Mouse (Mus musculus): ENCODE data around the gene Pde7b.

The Pde7b gene

GRCm38 (mm10) chr10:20724906-20725305, at the start of gene Pde7b:
Gene Pde7b, minus strand, starts transcription at chr10:20725078.
- peak; percentile 85 for DNase-seq (ENCODE audit: low spot score)

- DNase-seq (ENCODE audit: low spot score), result no peak
Measured at GRCm38 (mm10) chr10:20772056-20772455, 47.2 kb upstream of the Pde7b start.

- DNase-seq (ENCODE audit: low spot score), result no peak
Measured at GRCm38 (mm10) chr10:20770418-20770888, 45.6 kb upstream of the Pde7b start.

- no peak for DNase-seq (ENCODE audit: low spot score)
Measured at GRCm38 (mm10) chr10:20769557-20770417, 44.9 kb upstream of the Pde7b start.

- no peak for DNase-seq (ENCODE audit: low spot score)
Measured at GRCm38 (mm10) chr10:20764352-20764751, 39.5 kb upstream of the Pde7b start.

GRCm38 (mm10) chr10:20758939-20759338, 34.1 kb upstream of the Pde7b start:
- no peak for DNase-seq (ENCODE audit: low spot score)

GRCm38 (mm10) chr10:20758259-20758658, 33.4 kb upstream of the Pde7b start:
- no peak for DNase-seq (ENCODE audit: low spot score)

- no peak for DNase-seq (ENCODE audit: low spot score)
Measured at GRCm38 (mm10) chr10:20756219-20756618, 31.3 kb upstream of the Pde7b start.

GRCm38 (mm10) chr10:20752883-20753282, 28.0 kb upstream of the Pde7b start:
- no peak for DNase-seq (ENCODE audit: low spot score)

- DNase-seq (ENCODE audit: low spot score), result no peak
Measured at GRCm38 (mm10) chr10:20750642-20751251, 25.9 kb upstream of the Pde7b start.

GRCm38 (mm10) chr10:20748938-20749337, 24.1 kb upstream of the Pde7b start:
- DNase-seq (ENCODE audit: low spot score), result no peak

- DNase-seq (ENCODE audit: low spot score), result no peak
Measured at GRCm38 (mm10) chr10:20747229-20747628, 22.4 kb upstream of the Pde7b start.

GRCm38 (mm10) chr10:20739801-20740200, 14.9 kb upstream of the Pde7b start:
- DNase-seq (ENCODE audit: low spot score), result no peak

- DNase-seq (ENCODE audit: low spot score), result no peak
Measured at GRCm38 (mm10) chr10:20737146-20737545, 12.3 kb upstream of the Pde7b start.

GRCm38 (mm10) chr10:20735775-20736449, 11.0 kb upstream of the Pde7b start:
- peak; percentile 30 for DNase-seq (ENCODE audit: low spot score)

GRCm38 (mm10) chr10:20733576-20733975, 8.7 kb upstream of the Pde7b start:
- DNase-seq (ENCODE audit: low spot score), result no peak

- DNase-seq (ENCODE audit: low spot score), result no peak
Measured at GRCm38 (mm10) chr10:20732180-20732579, 7.3 kb upstream of the Pde7b start.

- DNase-seq (ENCODE audit: low spot score), result no peak
Measured at GRCm38 (mm10) chr10:20730034-20730433, 5.2 kb upstream of the Pde7b start.

- no peak for DNase-seq (ENCODE audit: low spot score)
Measured at GRCm38 (mm10) chr10:20725384-20725983, 606 bp upstream of the Pde7b start.

GRCm38 (mm10) chr10:20724451-20724850, 427 bp downstream of the Pde7b start:
- no peak for DNase-seq (ENCODE audit: low spot score)

- DNase-seq (ENCODE audit: low spot score), result no peak
Measured at GRCm38 (mm10) chr10:20723962-20724361, 916 bp downstream of the Pde7b start.

GRCm38 (mm10) chr10:20723521-20723915, 1.4 kb downstream of the Pde7b start:
- DNase-seq (ENCODE audit: low spot score), result no peak

All from ovary, postnatal 36 days (tissue).